Mouse (Mus musculus) brown adipose tissue, adult 24 weeks (tissue): Measurements from ENCODE around the gene Cln5. TPM values are rescaled to one million over a fixed set of nuclear protein-coding genes. Genes with fewer than 3 reads are reported as not detected.
A peak's percentile ranks its signal among the peaks of the same experiment; 100 is the strongest.

Source experiments
- H3K27ac ChIP-seq: fragments of 200-500 bp; replicated peaks from 2 replicates; pipeline ENCODE4 v1.5.1; 2012; ENCODE audit warnings: low read depth, mild to moderate bottlenecking, low read length
- H3K4me1 ChIP-seq: fragments of 200-500 bp; 2 replicates; pipeline ENCODE4 v1.6.1; 2012; ENCODE audit warnings: low read length, mixed read lengths; ENCODE audit not compliant: control insufficient read depth, insufficient read depth, insufficient read length
- H3K4me3 ChIP-seq: fragments of 200-500 bp; 2 replicates; pipeline ENCODE4 v1.5.1; 2012; ENCODE audit warnings: low read depth, mild to moderate bottlenecking, low read length, moderate library complexity; ENCODE audit not compliant: insufficient read depth
- polyA plus RNA-seq: library from polyadenylated mRNA; stranded (reverse); fragments of >200 nt; gene quantifications from 2 replicates; pipeline ENCODE4 v1.2.4, GENCODE M21; 2012; ENCODE audit not compliant: missing spikeins, insufficient read depth, insufficient read length

The Cln5 gene
- polyA plus RNA-seq, 1 experiment = 27.2 TPM

DNA sequence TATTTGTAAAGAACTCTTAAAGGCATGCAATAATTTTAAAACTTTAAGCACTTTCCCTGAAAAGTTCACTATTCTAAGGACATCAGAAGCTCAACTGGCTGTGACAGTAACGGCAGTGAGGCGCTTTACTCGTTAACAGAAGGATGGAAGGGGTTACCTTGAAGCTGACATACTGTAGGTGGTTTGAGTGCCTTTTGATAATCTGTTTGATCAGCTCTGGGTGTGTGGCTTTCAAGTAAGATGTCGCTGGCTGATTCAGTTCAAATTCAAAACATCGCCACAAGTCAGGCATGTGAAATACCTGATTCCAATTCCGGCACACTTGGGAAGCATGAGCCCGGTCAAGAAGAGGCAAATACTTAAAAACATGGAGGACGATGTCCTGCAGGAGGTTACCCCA lies 25.0 kb downstream of the Cln5 start:
- peaks cover 6% of the 10 kb centered on the region for H3K4me1 ChIP-seq
- H3K4me3 ChIP-seq = no peak overlapping the region
- no peak overlapping the region for H3K27ac ChIP-seq

DNA sequence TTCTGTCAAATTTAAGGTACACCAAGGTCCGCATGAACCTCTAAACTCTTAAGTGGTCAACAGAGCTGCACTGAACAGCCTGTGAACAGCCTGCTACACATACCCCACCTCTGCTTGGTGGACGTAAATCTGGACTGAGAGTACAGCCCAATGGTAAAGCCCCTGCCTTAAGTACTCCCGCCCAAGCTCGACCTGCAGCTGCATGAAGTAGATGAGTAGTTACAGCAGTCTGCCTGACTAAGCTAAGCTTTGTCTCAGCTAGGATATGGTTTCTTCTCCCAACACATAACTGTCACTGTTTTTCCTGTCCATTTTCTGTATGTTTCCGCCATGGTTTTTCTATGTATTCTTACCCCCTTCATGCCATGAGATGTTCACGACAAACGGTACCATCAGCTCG lies 25.8 kb downstream of the Cln5 start:
- Histone ChIP-seq H3K27ac (no peak overlapping the region), H3K4me3 (no peak overlapping the region), H3K4me1 (peaks cover 6% of the 10 kb centered on the region)

DNA sequence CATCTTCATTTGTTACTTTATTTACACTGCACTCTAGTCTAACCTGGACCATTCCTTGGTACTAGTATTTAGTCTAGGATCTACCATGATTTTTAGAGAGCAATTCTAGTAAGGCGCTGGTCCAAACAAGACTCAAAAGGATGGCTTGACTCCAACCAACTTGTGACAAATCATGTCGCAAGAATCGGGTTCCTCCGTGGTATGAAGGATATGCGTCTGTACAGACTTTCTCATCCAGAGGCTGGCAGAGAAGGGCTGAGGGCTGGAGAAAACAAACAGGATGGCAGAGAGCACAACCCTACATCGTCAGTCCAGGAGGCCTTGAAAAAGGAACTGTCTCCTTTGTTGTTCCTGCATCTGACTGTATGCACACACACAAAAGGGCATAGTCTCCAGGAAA lies 26.6 kb downstream of the Cln5 start:
- no peak overlapping the region for H3K4me3 ChIP-seq
- H3K27ac ChIP-seq = no peak overlapping the region
- peaks cover 6% of the 10 kb centered on the region for H3K4me1 ChIP-seq

DNA sequence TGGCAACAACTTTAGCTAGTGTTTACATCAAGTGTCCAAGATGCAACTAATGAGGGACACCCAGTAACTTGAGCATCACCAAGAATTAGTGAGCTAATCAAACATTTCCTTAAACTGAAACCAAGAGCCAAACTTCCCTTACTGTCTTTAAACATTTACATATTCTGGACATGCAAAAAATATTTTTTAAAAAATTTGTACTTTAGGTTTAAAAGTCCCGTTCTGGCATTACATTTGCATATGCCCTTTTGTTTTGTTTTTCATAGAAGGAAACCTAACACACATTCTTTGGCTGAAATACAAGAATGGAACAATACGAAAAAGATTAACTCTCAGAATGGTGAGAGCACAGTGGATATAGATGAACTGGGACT lies 28.2 kb downstream of the Cln5 start:
- Histone ChIP-seq H3K27ac (peak overlapping the region; percentile 84), H3K4me3 (peak overlapping the region; percentile 100), H3K4me1 (peaks cover 6% of the 10 kb centered on the region)

DNA sequence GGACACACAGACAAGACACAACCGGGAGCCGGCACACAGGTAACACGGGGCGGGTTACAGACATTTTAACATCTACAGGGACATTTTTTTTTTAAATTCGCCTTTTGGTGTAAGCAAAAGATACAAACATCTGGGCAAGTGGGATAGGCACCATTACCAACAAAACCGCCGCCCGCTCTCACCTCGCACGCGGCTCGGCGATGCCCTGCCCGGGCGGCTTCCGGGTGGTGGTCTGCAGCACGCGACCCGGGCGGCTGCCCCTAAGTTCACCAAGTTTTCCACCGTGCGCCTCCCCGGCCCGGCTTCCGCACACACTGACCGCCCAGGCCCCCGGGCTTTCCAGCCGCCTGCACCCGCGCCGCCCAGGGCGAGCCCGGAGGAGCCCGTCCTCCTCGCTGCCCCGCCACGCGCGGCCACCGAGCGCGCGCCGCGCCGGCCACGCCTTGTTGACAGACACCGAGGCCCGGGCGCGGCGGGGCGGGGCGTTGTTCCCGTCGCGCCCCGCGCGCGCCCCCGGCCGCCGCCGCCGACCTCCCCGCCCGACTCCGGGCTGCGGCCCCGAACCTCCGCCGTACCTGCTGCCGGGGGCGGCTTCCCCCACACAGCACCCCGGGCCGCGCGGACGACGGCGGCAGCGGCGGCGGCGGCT lies 28.7 kb downstream of the Cln5 start:
- peak overlapping the region; percentile 100 for H3K4me3 ChIP-seq
- peak overlapping the region; percentile 100 for H3K27ac ChIP-seq
- peaks cover 6% of the 10 kb centered on the region for H3K4me1 ChIP-seq

DNA sequence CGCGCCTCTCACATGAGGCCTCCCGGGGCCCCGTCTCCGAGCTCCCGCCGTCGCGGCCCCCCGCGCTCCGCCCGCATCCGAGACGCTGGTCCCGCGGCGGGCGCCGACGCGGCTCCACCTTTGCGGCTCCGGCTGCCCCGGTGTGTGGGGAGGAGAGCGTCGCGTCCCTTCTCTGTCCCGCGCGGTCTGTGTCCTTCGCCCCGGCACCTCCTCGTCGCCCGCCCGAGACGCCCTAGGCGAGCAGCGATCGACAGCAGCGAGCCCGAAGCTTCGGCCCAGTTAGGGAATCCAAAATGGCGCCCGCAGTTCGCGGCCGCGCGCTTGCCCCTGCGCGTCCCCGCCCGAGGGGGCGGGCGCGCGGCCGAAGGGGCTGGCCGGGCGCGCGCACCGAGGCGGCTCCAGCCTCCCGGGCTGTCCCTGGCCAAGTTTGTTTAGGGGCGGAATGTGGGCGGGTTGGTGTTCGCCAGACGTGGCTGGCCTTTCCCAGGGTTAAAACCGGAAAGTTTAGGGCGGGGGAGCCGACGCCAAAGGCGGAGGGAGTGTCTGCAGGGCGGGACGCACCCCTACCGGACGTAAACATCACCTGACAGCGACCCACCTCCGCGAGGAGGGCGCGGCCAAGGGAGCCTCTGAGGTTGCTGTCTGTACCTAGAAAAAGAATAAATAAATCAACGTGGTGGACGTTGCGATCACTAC lies 29.4 kb downstream of the Cln5 start, which contains the start of gene Fbxl3:
Gene Fbxl3, minus strand, starts transcription at position 329 of the 696 bp plus-strand sequence.
- H3K27ac ChIP-seq = peak within 1 kb of the TSS; percentile 100
- H3K4me3 ChIP-seq = peak within 1 kb of the TSS; percentile 100
- H3K4me1 ChIP-seq = peaks cover 6% of the 10 kb centered on the region

DNA sequence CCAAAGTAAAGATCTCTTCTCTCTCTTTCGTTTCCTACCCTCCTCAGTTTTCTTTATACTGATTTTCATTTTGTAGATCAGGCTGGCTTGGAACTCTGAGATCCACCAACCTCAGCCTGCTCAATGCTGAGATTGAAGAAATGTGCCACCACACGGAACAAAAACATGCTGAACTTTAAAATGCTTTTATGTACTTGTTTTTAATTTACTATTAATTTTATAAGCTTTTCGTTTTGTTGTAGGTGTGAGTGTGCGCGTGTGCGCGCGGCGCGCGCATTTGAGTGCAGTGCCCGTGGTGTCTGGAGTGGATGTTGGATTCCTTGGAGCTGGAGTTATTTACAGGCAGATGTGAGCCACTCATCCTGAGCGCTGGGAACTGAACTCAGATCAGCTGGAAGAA lies 30.3 kb downstream of the Cln5 start:
- peaks cover 6% of the 10 kb centered on the region for H3K4me1 ChIP-seq
- H3K27ac ChIP-seq = no peak overlapping the region
- H3K4me3 ChIP-seq = no peak overlapping the region

DNA sequence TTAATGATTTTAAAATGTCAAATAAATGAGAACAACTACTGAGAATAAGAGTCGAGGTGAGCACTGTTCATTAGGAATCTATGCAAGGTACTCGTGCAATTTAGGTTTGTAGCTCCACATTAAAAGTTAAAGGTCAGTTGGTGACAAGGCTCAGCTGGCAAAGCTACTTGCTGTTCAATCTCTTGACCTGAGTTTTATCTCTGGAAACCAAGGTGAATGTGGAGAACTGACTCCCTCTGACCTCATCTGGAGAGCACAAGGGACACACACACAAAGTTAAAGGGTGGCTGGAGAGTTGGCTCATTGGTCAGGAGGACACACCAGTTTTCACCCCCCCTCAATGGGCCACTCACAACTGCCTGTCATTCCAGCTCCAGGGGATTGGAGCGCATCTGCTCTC lies 31.2 kb downstream of the Cln5 start:
- Histone ChIP-seq H3K4me3 (no peak overlapping the region), H3K27ac (no peak overlapping the region), H3K4me1 (peaks cover 6% of the 10 kb centered on the region)

DNA sequence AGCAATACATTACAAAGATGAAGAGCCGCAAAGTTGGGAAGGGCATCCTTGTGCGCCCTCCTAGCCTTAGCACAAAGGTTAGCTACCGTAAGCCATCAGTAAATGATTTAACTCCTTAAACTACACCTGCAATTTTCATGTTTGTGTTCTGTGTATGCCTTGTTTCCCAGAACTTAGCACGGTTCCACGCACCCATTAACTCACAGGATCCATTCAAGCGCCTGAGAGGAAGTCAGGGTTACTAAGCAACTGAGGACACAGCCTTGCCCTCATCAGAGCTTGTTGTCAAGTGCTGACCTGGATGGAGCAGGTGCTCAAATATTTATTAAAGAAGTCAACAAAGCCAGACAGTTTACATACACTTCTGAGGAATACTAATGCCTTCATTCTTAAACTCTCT lies 32.2 kb downstream of the Cln5 start:
- no peak overlapping the region for H3K27ac ChIP-seq
- H3K4me3 ChIP-seq = no peak overlapping the region
- peaks cover 3% of the 10 kb centered on the region for H3K4me1 ChIP-seq

DNA sequence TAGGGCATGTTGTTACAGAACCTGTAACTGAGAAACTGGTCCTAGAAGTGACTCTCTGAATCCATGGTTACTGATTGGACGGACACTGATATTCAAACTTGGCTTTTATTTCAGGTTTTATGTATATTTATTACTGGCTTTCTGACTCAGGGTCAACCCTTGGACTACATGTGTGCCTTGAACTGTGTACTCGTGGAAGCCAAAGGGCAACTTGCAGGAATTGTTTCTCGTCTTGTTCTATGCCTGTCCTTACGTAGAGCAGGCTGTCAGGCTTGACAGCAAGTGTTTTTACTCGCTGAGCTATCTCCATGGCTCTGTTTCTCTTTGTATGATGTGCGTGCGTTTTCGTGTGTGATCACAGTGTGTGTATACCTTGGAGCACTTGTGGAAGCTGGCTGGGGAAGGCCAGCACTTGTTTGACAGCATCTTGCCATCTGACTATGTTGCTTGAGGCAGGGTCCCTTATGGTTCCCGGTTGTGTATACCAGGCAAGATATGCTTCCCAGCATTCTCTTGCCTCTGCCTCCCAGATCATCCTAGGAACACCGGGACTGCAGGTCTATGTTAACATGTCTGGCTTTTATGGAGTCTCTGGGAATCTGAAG lies 32.8 kb downstream of the Cln5 start:
- H3K27ac ChIP-seq = no peak overlapping the region

DNA sequence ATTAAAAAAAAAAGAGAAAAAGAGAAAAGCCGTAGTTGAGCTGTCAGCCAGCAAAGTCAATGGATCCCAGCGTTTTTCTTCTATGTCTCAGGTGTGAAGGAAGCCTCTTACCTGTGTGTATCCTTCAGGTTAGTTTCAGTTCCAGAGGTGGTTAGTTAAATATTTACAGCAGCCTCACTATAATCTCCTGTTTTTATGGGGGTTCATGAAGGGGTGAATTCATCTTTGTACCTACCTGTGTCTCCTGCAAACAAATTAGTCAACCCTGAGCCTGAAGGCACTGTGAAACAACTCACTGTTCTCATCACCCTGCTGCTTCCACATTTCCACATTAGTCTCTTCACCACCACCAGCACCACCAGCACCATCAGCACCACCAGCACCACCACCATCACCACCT lies 36.3 kb downstream of the Cln5 start:
- Histone ChIP-seq H3K4me3 (no peak overlapping the region), H3K27ac (no peak overlapping the region), H3K4me1 (no peaks in the 10 kb centered on the region)

More for the DNA sequence above, 32.8 kb downstream of the Cln5 start:
- Histone ChIP-seq H3K4me1 (no peaks in the 10 kb centered on the region; the same call in 1 of the 2 replicates), H3K4me3 (no peak overlapping the region)

DNA sequence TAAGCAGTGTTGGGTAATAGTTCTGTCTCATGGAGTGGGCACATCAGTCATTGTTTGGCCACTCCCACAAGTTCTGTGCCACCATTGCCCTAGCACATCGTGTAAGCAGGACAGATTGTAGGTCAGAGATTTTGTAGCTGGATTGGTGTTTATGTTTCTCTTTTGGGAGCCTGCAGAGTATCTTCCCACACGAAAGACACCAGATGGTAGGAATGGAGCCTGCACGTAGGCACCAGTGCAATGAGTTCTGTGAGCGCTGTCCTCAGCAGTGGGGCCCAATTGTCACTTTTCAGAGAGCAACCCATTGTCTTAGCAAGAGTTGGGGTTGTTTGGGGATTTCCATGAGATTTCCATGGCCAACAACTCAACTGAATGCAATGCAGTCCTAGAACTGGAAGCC lies 40.0 kb downstream of the Cln5 start:
- Histone ChIP-seq H3K27ac (no peak overlapping the region), H3K4me1 (no peaks in the 10 kb centered on the region), H3K4me3 (no peak overlapping the region)

DNA sequence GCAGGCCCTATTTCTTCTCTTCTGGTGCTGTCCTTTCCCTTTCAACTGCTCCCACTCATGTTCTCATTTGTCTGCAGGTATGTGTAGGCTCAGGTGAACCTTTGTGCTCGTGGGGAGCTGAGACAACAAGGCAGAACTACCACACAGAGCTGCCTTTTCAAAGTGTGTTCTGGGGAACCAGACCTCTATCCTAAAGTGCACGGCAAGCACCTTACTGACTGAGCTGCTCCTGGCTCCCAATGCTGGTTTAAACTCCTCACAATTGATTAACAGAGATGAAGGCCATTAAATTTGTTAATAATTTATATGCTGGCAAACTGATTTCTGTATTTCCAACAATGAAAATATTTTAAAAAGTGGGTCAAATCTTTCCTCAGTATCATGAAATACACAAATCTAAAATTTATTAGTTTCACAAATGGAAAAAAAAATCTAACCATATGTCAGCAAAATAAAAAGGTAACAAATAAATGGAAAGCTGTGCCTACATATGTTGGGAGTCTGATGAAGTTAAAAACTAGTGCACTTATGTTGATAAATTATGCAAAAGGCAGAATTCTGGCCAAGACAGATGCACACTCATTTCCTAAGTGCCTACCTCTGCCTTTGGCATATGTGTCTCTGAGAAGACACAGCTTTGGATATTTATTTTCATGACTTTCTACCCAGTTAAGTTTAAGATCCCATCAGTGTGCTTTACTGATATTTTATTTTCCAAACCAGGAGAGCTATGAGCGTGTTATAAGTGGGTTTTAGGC lies 42.8 kb downstream of the Cln5 start:
- Histone ChIP-seq H3K4me1 (no peaks in the 10 kb centered on the region), H3K4me3 (no peak overlapping the region), H3K27ac (no peak overlapping the region)

DNA sequence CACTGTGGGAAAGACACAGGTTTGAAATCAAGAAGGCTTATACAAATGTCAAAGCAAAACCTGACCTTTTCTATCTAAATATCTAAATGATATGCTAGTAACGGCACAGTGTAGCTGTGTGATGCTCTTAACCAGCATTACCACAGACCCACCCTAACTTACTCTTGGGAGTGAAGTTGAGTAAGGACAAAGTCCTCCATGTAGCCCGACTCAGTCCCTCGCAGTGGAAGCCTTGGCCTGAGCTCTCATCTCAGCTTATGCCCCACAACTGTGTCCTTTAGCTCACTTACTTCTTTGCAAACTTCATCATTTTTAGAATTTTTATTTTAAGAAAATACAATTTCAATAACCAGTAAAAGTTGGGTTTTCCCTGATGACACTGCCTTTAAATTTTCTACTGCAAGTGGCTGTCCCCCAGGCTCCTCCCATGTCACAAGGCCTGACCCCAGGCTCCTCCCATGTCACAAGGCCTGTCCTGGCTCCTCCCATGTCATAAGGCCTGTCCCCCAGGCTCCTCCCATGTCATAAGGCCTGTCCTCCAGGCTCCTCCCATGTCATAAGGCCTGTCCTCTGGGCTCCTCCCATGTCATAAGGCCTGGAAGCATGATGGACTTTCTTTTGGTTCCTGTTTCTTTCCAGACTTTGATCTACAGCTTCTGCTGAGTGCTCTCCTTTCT lies 45.1 kb downstream of the Cln5 start:
- H3K4me1 ChIP-seq = no peaks in the 10 kb centered on the region
- H3K27ac ChIP-seq = no peak overlapping the region
- H3K4me3 ChIP-seq = no peak overlapping the region

DNA sequence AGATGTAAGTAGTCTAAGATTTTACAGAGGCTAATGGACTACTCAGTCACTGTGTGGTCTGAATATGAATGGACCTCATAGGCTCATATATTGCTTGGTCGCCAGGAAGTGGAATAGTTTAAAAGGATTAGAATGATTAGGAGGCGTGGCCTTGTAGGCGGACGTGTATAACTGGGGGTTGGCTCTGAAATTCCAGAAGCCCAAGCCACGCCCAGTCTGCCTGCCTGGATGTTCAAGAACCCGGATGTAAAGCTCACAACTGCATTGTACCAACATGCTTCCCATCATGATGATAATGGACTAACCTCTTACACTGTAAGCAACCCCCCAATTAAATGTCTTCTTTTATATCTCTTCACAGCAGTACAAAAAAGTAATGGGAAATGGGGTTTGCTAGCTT lies 55.7 kb downstream of the Cln5 start:
- Histone ChIP-seq H3K27ac (no peak overlapping the region), H3K4me3 (no peak overlapping the region)

More for the DNA sequence above, 55.7 kb downstream of the Cln5 start:
- no peaks in the 10 kb centered on the region for H3K4me1 ChIP-seq
